Mouse (Mus musculus) heart, embryonic 11.5 days (tissue): Measurements from ENCODE around the gene Osgin1. TPM values are rescaled to one million over a fixed set of nuclear protein-coding genes. Genes with fewer than 3 reads are reported as not detected.

ENCODE experiments used
- ATAC-seq: fragments of 200-750 bp; cut with Nextera tagmentation; replicated peaks from 2 replicates; pipeline ENCODE4 v1.8.0; 2017; ENCODE audit warnings: moderate library complexity; ENCODE audit not compliant: insufficient number of reproducible peaks, low FRiP score, low TSS enrichment
- H3K27ac ChIP-seq: fragments of 300-500 bp; sonication (generic); 2 replicates; pipeline ENCODE4 v1.5.1; 2014; ENCODE audit warnings: mild to moderate bottlenecking, low read depth, low read length
- H3K27me3 ChIP-seq: fragments of 300-500 bp; sonication (generic); 2 replicates; pipeline ENCODE4 v1.6.1; 2014; ENCODE audit warnings: mild to moderate bottlenecking, low read length, mixed read lengths; ENCODE audit not compliant: control insufficient read depth, insufficient read depth
- H3K36me3 ChIP-seq: fragments of 300-500 bp; sonication (generic); 2 replicates; pipeline ENCODE4 v1.6.1; 2014; ENCODE audit warnings: mild to moderate bottlenecking, low read length, moderate library complexity, mixed read lengths; ENCODE audit not compliant: control insufficient read depth, insufficient read depth
- H3K4me1 ChIP-seq: fragments of 300-500 bp; sonication (generic); 2 replicates; pipeline ENCODE4 v1.6.1; 2014; ENCODE audit warnings: low read length; ENCODE audit not compliant: control insufficient read depth, insufficient read depth
- H3K4me2 ChIP-seq: fragments of 300-500 bp; sonication (generic); 2 replicates; pipeline ENCODE4 v1.6.1; 2014; ENCODE audit warnings: mild to moderate bottlenecking, moderate library complexity
- H3K4me3 ChIP-seq: fragments of 300-500 bp; sonication (generic); 2 replicates; pipeline ENCODE4 v1.5.1; 2014; ENCODE audit warnings: low read depth, low read length
- H3K9ac ChIP-seq: fragments of 300-500 bp; sonication (generic); 2 replicates; pipeline ENCODE4 v1.6.1; 2014; ENCODE audit warnings: mild to moderate bottlenecking, low read depth, low read length, moderate library complexity
- H3K9me3 ChIP-seq: fragments of 300-500 bp; sonication (generic); replicated peaks from 2 replicates; pipeline ENCODE4 v1.6.1; 2016; ENCODE audit warnings: low read length; ENCODE audit not compliant: control insufficient read depth
- WGBS: fragments of 180-500 bp; shearing (Covaris S2); extraction: QIAGEN DNeasy Blood & Tissue Kit; methylation state at CpG from one replicate; pipeline ENCODE4 v1.1.7; 2014; ENCODE audit not compliant: insufficient replicate concordance; 5-methylcytosine and 5-hydroxymethylcytosine counted together
- polyA plus RNA-seq: library from polyadenylated mRNA; unstranded; fragments of >200 nt; fragmentation: Nextera tagmentation; extraction: Ambion mirVana; gene quantifications from 2 replicates; pipeline ENCODE4 v1.2.1, GENCODE M21; 2014

Osgin1 gene
- polyA plus RNA-seq, 1 experiment from 2014 or later = 0.94 TPM

DNA sequence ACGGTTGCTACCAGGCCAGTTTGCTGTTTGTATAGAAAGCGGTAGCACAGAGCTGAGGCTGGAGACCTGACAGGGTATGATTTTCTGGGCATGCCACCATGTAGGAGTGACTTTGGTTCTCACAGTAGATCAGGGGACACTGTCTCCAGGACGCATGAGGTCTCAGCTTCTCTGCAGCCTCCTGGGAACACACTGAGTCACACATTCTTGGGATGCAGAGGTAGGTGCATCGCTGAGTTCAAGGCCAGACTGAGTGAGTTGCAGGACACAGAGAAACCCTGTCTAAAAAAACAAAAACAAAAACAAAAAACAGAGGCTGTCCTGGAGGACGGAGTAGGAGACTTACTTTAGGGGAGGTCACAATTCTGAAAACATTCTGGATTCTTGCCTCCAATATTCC is 19.0 kb downstream of the Osgin1 start:
- Histone ChIP-seq H3K27ac (no peak overlapping the region), H3K27me3 (peaks cover 33% of the 10 kb centered on the region), H3K4me3 (no peak overlapping the region), H3K4me2 (no peak overlapping the region), H3K9me3 (no peaks in the 10 kb centered on the region), H3K4me1 (peaks cover 4% of the 10 kb centered on the region; the same call in 1 of the 2 replicates), H3K9ac (no peak overlapping the region), H3K36me3 (no peaks in the 10 kb centered on the region)
- no peak for ATAC-seq
- 77% methylated on average over 5 of the region's 5 CpGs for WGBS

DNA sequence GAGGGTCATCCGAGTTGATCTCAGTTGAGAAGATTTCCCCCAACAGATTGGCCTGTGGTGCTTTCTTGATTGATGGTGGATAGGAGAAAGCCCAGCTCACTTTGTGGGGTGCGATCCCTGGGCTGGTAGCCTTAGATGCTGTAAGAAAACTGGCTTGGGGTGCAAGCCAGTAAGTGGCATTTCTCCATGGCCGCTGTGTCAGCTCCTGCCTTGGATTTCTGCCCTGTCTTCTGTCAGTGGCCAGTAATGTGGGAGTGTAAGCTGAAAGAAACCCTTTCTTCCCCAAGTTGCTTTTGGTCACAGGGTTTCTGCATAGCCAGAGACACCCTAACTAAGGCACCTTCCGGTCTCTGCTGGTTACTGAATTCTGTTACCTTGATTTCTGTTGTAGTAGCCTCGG is 22.1 kb downstream of the Osgin1 start:
- Histone ChIP-seq H3K4me2 (no peak overlapping the region), H3K27me3 (peaks cover 7% of the 10 kb centered on the region; the same call in 1 of the 2 replicates), H3K36me3 (no peaks in the 10 kb centered on the region), H3K4me3 (no peak overlapping the region), H3K9ac (no peak overlapping the region), H3K4me1 (peaks cover 9% of the 10 kb centered on the region), H3K27ac (no peak overlapping the region), H3K9me3 (no peaks in the 10 kb centered on the region)
- 78% methylated on average over 5 of the region's 5 CpGs for WGBS
- ATAC-seq = no peak

DNA sequence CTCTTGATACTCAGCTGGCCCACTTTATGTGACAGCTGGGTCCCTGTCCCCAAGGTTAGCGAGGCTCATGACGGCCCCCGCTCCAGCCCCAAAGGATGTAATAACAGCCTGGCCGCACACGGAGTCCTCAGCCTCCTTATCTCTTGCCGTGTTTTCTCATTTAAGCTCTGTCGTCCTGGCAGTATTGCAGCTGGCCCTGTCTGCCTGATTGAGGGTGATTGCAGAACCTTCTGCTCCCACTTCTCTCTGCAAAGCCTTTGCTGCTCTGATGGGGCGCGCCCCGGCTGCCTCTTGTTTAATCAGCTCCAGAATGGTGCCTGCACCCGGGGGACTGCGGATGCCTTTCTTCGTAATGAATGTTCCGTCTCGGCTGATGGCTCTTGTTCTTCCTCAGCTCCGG is 25.8 kb downstream of the Osgin1 start:
- Histone ChIP-seq H3K4me2 (peak overlapping the region; percentile 43), H3K27ac (no peak overlapping the region), H3K9ac (no peak overlapping the region), H3K27me3 (peaks cover 23% of the 10 kb centered on the region), H3K36me3 (no peaks in the 10 kb centered on the region), H3K4me1 (peaks cover 9% of the 10 kb centered on the region), H3K9me3 (no peaks in the 10 kb centered on the region), H3K4me3 (no peak overlapping the region)
- no peak for ATAC-seq
- WGBS = 25% methylated on average over 16 of the region's 16 CpGs

DNA sequence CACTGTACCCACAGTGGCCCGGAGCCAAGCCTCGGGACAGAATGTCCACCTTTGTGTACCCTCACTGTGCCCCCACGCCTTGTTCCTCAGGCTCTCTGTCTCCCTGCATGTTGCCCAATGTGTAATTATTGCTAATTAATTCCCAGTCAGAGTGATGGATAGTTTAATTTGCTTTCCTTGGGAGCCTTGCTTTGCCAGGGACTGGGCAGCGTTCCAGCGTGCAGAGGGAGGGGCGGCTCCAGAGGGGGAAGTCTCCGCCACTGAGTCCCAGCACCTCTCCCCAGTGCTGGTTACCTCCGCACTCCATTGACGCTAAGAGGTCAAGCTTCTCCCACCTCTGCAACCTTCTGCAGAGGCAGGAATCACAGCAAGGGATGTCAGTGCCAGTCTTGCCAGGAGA is 27.4 kb downstream of the Osgin1 start:
- Histone ChIP-seq H3K9me3 (no peaks in the 10 kb centered on the region), H3K27ac (no peak overlapping the region), H3K27me3 (peaks cover 31% of the 10 kb centered on the region), H3K4me1 (peaks cover 19% of the 10 kb centered on the region), H3K36me3 (no peaks in the 10 kb centered on the region), H3K4me3 (no peak overlapping the region), H3K9ac (no peak overlapping the region), H3K4me2 (no peak overlapping the region)
- ATAC-seq = no peak
- WGBS = 73% methylated on average over 9 of the region's 9 CpGs

DNA sequence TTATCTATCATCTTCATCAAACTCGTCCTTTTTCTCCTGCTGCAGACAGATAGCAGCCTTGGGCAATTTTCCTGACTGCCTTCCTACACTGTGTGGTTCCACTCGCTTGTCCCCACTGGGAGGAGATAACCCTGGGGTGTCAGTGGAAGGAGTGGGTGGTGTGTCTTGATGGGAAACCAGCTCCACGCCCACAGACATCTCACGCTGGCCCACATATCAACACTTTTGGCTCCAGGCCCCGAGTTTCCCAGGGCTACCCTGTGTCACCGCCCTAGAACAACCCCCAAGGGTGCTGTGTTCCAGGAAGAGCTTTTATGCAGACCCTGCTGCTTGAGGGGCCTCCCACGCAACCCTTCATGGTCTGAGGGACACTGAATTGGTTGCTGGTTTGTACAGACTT is 29.8 kb downstream of the Osgin1 start:
- 56% methylated on average over 7 of the region's 7 CpGs for WGBS
- Histone ChIP-seq H3K4me2 (no peak overlapping the region), H3K9ac (no peak overlapping the region), H3K27ac (no peak overlapping the region), H3K9me3 (no peaks in the 10 kb centered on the region), H3K4me3 (no peak overlapping the region), H3K27me3 (peaks cover 38% of the 10 kb centered on the region), H3K4me1 (peaks cover 22% of the 10 kb centered on the region), H3K36me3 (no peaks in the 10 kb centered on the region)
- no peak for ATAC-seq

DNA sequence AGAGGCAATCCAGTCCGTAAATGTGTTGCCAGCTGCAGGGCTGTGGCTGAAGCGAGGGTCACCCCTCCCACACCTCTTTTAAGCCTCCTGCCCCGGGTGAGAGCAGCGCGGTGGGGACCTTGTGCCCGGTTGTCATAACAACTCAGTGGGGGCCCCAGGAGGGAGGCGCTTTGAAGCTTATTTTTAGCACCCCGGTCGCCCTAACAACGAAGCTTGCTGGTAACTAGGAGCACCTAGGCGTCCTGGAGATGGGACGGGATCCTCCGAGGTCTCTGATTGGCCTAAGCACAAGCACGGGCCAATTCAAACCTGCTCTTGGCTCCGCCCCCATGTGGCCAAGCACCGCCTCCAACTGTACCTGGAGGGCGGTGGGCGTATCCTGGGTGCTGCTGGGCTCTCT is 32.2 kb downstream of the Osgin1 start:
- Histone ChIP-seq H3K36me3 (no peaks in the 10 kb centered on the region), H3K4me1 (peaks cover 17% of the 10 kb centered on the region), H3K4me2 (peak overlapping the region; percentile 23), H3K9me3 (no peaks in the 10 kb centered on the region), H3K27ac (no peak overlapping the region), H3K27me3 (peaks cover 38% of the 10 kb centered on the region), H3K9ac (no peak overlapping the region), H3K4me3 (no peak overlapping the region)
- 2% methylated on average over 18 of the region's 18 CpGs for WGBS
- ATAC-seq = no peak

DNA sequence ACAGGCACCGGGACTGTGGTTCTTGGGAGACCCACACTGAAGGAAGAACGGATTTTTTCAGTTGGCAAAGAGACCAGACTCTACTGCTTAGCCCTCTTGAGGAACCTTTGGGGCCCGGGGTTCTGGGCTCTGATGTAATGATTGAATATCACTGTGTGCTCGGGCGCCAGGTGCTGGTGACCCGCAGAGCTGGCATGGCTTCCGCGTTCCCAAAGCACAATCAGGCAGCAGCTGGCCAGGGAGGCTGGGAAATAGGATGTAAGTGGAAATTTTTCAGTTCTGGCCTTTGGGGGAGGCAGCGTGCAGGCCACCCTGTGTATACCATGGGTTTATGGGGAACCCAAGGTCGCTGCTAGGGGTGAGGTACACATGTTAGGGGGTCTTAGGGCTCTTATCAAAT is 32.9 kb downstream of the Osgin1 start:
- WGBS = 79% methylated on average over 10 of the region's 10 CpGs
- Histone ChIP-seq H3K27ac (no peak overlapping the region), H3K27me3 (peaks cover 32% of the 10 kb centered on the region), H3K4me2 (no peak overlapping the region), H3K9ac (no peak overlapping the region), H3K36me3 (no peaks in the 10 kb centered on the region), H3K4me1 (peaks cover 17% of the 10 kb centered on the region), H3K9me3 (no peaks in the 10 kb centered on the region), H3K4me3 (no peak overlapping the region)
- no peak for ATAC-seq

DNA sequence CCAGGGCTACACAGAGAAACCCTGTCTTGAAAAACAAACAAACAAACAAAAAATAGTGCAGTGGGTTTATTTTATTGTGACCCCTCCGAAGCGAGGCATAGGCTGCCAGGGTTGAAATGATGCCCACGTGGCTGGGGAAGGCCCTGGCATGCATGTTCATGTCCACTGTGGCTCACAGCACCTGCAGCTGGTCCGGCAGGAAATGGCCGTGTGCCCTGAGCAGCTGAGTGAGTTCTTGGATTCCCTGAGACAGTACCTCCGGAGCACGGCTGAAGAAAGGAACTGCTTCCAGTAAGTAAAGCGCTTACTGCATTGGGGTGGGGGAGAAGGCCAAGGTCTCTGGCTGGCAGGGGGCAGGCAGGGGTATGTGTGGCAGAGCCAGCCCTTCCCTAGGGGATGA is 34.2 kb downstream of the Osgin1 start:
- no peak overlapping the region for H3K9ac ChIP-seq
- no peaks in the 10 kb centered on the region for H3K36me3 ChIP-seq
- H3K4me2 ChIP-seq = no peak overlapping the region
- H3K4me1 ChIP-seq = peaks cover 17% of the 10 kb centered on the region
- no peaks in the 10 kb centered on the region for H3K9me3 ChIP-seq
- H3K4me3 ChIP-seq = no peak overlapping the region
- peaks cover 27% of the 10 kb centered on the region for H3K27me3 ChIP-seq
- no peak overlapping the region for H3K27ac ChIP-seq
- ATAC-seq = no peak
- 86% methylated on average over 8 of the region's 8 CpGs for WGBS

DNA sequence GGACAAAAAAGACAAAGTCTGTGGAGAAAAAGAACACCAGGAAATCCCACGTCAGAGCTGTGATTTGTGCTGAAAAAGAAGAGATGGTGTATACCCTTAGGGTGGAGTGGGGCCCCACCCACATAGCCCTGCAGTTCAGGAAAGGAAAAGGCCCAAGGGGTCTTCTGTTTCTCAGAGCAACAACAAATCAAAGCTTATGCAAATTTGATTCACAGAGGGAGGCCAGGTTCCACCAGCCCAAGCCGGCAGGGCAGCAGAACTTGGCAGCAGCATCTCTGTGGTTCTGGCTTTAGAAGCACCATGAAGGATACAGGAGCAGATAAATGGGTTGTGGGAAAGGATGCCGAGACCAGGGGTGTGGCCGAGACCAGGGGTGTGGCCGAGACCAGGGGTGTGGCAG is 44.8 kb downstream of the Osgin1 start:
- Histone ChIP-seq H3K9me3 (no peaks in the 10 kb centered on the region), H3K27ac (no peak overlapping the region), H3K4me2 (no peak overlapping the region), H3K27me3 (no peaks in the 10 kb centered on the region), H3K4me3 (no peak overlapping the region), H3K4me1 (no peaks in the 10 kb centered on the region), H3K36me3 (no peaks in the 10 kb centered on the region), H3K9ac (no peak overlapping the region)
- 25% methylated on average over 5 of the region's 5 CpGs for WGBS
- ATAC-seq = no peak
